Mouse (Mus musculus): ENCODE results near the gene Rgs10. TPM values are rescaled to one million over a fixed set of nuclear protein-coding genes. Genes with fewer than 3 reads are reported as not detected.
A peak's percentile ranks its signal among the peaks of the same experiment; 100 is the strongest.

Rgs10 gene
- total and polyA plus RNA-seq, 3 experiments = 42.3 to 44.7 TPM; not detected in 1

- TF ChIP-seq UBTF (IDR thresholded peaks at IDR 0.05; ENCODE audit: borderline replicate concordance, insufficient read depth, low read depth, low read length) (no peak), MAX (IDR thresholded peaks at IDR 0.05; ENCODE audit: low read length) (no peak)
These were observed 4.1 kb downstream of the Rgs10 start (continued) for GRCm38 (mm10) chr7:128414433-128414832.

- Histone ChIP-seq H3K9ac (ENCODE audit: control insufficient read depth, low read depth, low read length, poor library complexity, severe bottlenecking) (no peak overlapping the region), H3K27ac (ENCODE audit: control insufficient read depth, low read depth, low read length) (no peak overlapping the region), H3K4me3 (ENCODE audit: control insufficient read depth in 1 of 2, insufficient read depth in 1 of 2, low read depth in 2 of 2, low read length in 2 of 2) (no peak overlapping the region)
These were observed 6.3 kb downstream of the Rgs10 start for GRCm38 (mm10) chr7:128412071-128412833.

GRCm38 (mm10) chr7:128410708-128411413 is 7.7 kb downstream of the Rgs10 start:
- TF ChIP-seq SIN3A (IDR thresholded peaks at IDR 0.05; ENCODE audit: low read length) (no peak), MYB (IDR thresholded peaks at IDR 0.05; ENCODE audit: low read depth, low read length) (no peak), ZMIZ1 (IDR thresholded peaks at IDR 0.05; ENCODE audit: low read depth, low read length) (no peak), CTCF (IDR thresholded peaks at IDR 0.05 in 2 of 3, conservative IDR thresholded peaks at IDR 0.05 in 1 of 3; ENCODE audit: control insufficient read depth in 1 of 3, insufficient read depth in 1 of 3, low read depth in 2 of 3, low read length in 3 of 3, poor library complexity in 1 of 3, severe bottlenecking in 1 of 3) (no peak), TBP (IDR thresholded peaks at IDR 0.05; ENCODE audit: low read depth, low read length) (no peak), ETS1 (IDR thresholded peaks at IDR 0.05; ENCODE audit: low read depth, low read length) (no peak), CHD1 (IDR thresholded peaks at IDR 0.05; ENCODE audit: low read depth, low read length) (no peak), USF1 (IDR thresholded peaks at IDR 0.05; ENCODE audit: low read depth, low read length) (no peak), POLR2AphosphoS5 (IDR thresholded peaks at IDR 0.05; ENCODE audit: borderline replicate concordance, low read depth, low read length) (no peak), NELFE (IDR thresholded peaks at IDR 0.05; ENCODE audit: low read depth, low read length) (no peak), BHLHE40 (IDR thresholded peaks at IDR 0.05; ENCODE audit: borderline replicate concordance, low read depth, low read length) (no peak)
- no peak overlapping the region for H3K4me3 ChIP-seq (ENCODE audit: control insufficient read depth in 1 of 2, insufficient read depth in 1 of 2, low read depth in 2 of 2, low read length in 2 of 2)
- H3K79me2 ChIP-seq (ENCODE audit: control insufficient read depth, insufficient read depth, low read length, poor library complexity) = no peaks in the 10 kb centered on the region
- no peak overlapping the region for H3K9ac ChIP-seq (ENCODE audit: control insufficient read depth, low read depth, low read length, poor library complexity, severe bottlenecking)
- DNase-seq (ENCODE audit: low read depth, low spot score) = no peak
- H3K27me3 ChIP-seq (ENCODE audit: control insufficient read depth in 1 of 2, insufficient read depth in 2 of 2, low read length in 2 of 2) = no peaks in the 10 kb centered on the region
- peaks cover 0 to 23% of the 10 kb centered on the region in 2 experiments; a peak in 3 of 4 replicates for H3K36me3 ChIP-seq (ENCODE audit: control insufficient read depth in 1 of 2, insufficient read depth in 2 of 2, low read length in 2 of 2)
- peaks cover 3 to 31% of the 10 kb centered on the region in 2 experiments; a peak in 3 of 4 replicates for H3K4me1 ChIP-seq (ENCODE audit: control insufficient read depth in 1 of 2, insufficient read depth in 2 of 2, low read length in 2 of 2)
- H3K9me3 ChIP-seq (replicated peaks; ENCODE audit: insufficient read depth, low read length) = no peaks in the 10 kb centered on the region
- no peak overlapping the region for H3K27ac ChIP-seq (ENCODE audit: control insufficient read depth, low read depth, low read length)

More at GRCm38 (mm10) chr7:128412071-128412833, 6.3 kb downstream of the Rgs10 start:
- Histone ChIP-seq H3K79me2 (ENCODE audit: control insufficient read depth, insufficient read depth, low read length, poor library complexity) (no peaks in the 10 kb centered on the region; the same call in 1 of the 2 replicates), H3K9me3 (replicated peaks; ENCODE audit: insufficient read depth, low read length) (no peaks in the 10 kb centered on the region), H3K27me3 (ENCODE audit: control insufficient read depth in 1 of 2, insufficient read depth in 2 of 2, low read length in 2 of 2) (no peaks in the 10 kb centered on the region), H3K36me3 (ENCODE audit: control insufficient read depth in 1 of 2, insufficient read depth in 2 of 2, low read length in 2 of 2) (peaks cover 0 to 23% of the 10 kb centered on the region in 2 experiments; a peak in 3 of 4 replicates), H3K4me1 (ENCODE audit: control insufficient read depth in 1 of 2, insufficient read depth in 2 of 2, low read length in 2 of 2) (peaks cover 3 to 40% of the 10 kb centered on the region in 2 experiments; a peak in 3 of 4 replicates)
- DNase-seq (ENCODE audit: low read depth, low spot score) = peak; percentile 42
- TF ChIP-seq SMC3 (IDR thresholded peaks at IDR 0.05; ENCODE audit: low read depth, low read length) = no peak
- TF ChIP-seq MEF2A (IDR thresholded peaks at IDR 0.05; ENCODE audit: extremely low read depth, insufficient replicate concordance, low read depth, low read length, poor library complexity, severe bottlenecking) = no peak
- TF ChIP-seq ZC3H11A (IDR thresholded peaks at IDR 0.05; ENCODE audit: low read depth, low read length) = no peak
- TF ChIP-seq MYB (IDR thresholded peaks at IDR 0.05; ENCODE audit: low read depth, low read length) = no peak
- no peak for TF ChIP-seq HCFC1 (IDR thresholded peaks at IDR 0.05; ENCODE audit: low read depth, low read length)
- no peak for TF ChIP-seq MAX (IDR thresholded peaks at IDR 0.05; ENCODE audit: low read length)
- TF ChIP-seq GATA1 (IDR thresholded peaks at IDR 0.05; ENCODE audit: low read depth, low read length) = no peak

Data from MEL (cell line).